Mouse (Mus musculus) heart, postnatal 14 days (tissue): Measurements from ENCODE around the gene Npm3. TPM values are rescaled to one million over a fixed set of nuclear protein-coding genes. Genes with fewer than 3 reads are reported as not detected.

Source experiments
- DNase-seq, 2 experiments: peaks; one replicate each; pipeline ENCODE4 v3.0.0; 2021 to 2022
- intact Hi-C: fragments of 180-260 bp; cut with DNase I; formaldehyde crosslinking; loops from one replicate; pipeline ENCODE4 v1.15.1; 2025
- long read RNA-seq, 2 experiments: library from polyadenylated mRNA; stranded (forward); transcript quantifications; one replicate each; pipeline ENCODE4 v2.0.0; 2021
- total RNA-seq, 2 experiments: library from RNA; stranded (reverse); gene quantifications; 2 replicates each; pipeline ENCODE4 v1.2.3; 2021

Npm3 gene
- 10 to 100 TPM; 13.0 to 18.9 TPM for total RNA-seq
- long read RNA-seq, experiment 1, partial matches to known transcripts, result 2 of 3 reads
- long read RNA-seq, experiment 1, other reads (novel, unspliced or antisense), result 0 of 3 reads
- long read RNA-seq, experiment 2, result 0 reads

- intact Hi-C loops, result loop anchor here (2.0 to 5.0 kb wide), 2 partner anchors 33 to 92 kb away; partner anchors contain the start of gene Mgea5
- peak; percentile 85 to 90 for DNase-seq
Measured at GRCm38 (mm10) chr19:45749243-45750043, at the start of gene Npm3. Npm3 (minus strand) TSS chr19:45749591.

GRCm38 (mm10) chr19:45796879-45797278, 47.5 kb upstream of the Npm3 start:
- DNase-seq, result no peak
- intact Hi-C loops, result no loop called here

GRCm38 (mm10) chr19:45796061-45796556, 46.7 kb upstream of the Npm3 start:
- intact Hi-C loops, result no loop called here
- DNase-seq, result no peak

- intact Hi-C loops, result no loop called here
- DNase-seq, result no peak
Measured at GRCm38 (mm10) chr19:45795406-45795944, 46.1 kb upstream of the Npm3 start.

DNA sequence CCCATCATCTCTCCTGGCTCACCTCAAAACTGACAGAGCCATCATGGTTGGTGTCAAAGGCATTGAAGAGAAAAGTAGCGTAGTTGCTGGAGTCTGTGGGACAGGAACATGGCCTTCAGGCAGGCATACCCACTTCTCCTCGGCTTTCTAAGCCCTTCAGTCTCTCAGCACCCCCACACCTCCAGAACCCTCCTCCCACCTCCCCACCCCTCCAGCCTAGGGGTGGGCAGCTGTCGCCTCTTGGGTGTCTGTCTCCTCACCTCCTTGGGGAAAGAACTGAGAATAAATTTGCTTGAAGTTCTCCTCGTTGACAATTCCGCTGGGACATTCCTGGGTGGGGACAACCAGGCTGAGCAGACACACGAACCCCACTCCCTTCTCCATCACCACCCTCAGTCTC, 45.3 kb upstream of the Npm3 start:
- intact Hi-C loops, result no loop called here

DNA sequence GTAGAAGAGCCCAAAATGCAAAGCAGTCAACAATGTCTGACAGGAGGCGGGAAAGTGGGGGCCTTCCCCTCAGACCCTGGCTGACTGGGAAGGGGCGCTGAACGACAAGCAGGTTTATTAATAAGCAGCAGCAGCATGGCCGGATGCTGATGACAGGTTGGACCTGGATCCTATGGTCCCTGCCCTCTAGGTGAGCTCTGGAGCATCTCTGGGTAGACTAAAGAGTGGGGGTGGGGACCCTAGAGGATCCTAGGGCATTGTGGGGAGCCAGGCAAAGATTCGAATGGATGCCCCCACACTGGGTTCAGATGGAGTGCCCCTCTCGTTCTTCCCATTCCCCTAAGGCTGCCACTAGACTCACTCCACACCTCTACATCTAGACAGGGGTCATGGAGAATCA, 43.0 kb upstream of the Npm3 start:
- DNase-seq, result no peak
- intact Hi-C loops, result no loop called here

More for the DNA sequence above, 45.3 kb upstream of the Npm3 start:
- DNase-seq, result no peak

DNA sequence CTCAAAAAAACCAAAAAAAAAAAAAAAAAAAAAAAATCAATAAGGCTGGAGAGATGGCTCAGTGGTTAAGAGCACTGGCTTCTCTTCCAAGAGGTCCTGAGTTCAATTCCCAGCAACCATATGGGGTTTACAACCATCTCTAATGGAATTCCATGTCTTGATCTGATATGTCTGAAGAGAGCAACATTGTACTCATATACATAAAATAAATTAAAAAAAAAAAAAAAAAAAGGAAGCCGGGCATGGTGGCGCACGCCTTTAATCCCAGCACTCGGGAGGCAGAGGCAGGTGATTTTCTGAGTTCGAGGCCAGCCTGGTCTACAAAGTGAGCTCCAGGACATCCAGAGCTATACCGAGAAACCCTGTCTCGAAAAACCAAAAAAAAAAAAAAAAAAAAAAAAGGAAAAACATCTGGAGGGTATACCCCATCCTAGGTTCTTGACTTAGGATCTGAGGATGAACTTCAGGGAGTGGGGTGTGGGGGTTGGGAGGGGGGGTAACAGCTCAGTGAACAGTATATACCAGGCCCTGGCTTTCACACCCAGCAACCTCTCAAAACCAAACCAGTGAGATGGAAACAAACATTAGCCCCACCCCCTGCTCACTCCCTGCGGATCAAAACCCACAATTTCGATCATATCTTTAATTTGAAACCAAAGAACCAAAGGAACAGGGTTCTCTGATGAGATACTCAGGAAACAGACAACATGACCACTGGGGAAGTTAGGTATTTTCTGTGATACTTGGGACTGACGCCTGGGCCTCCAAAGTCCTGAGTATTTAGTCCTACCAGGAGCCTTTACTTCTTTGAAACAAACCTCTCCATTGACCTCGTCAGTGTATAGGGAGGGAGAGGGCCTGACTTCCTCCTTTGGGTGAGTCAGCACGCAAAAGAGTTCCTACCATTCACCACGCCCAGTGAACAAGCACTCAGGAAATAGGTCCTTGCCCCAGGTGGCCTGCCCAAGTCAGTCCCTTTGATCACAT, 40.8 kb upstream of the Npm3 start:
- intact Hi-C loops, result no loop called here
- DNase-seq, result no peak

- no peak for DNase-seq
- intact Hi-C loops, result no loop called here
Measured at GRCm38 (mm10) chr19:45789365-45789764, 40.0 kb upstream of the Npm3 start.

- no peak for DNase-seq
- intact Hi-C loops, result no loop called here
Measured at GRCm38 (mm10) chr19:45788337-45788736, 38.9 kb upstream of the Npm3 start.

- intact Hi-C loops, result no loop called here
Measured at GRCm38 (mm10) chr19:45787450-45787849, 38.1 kb upstream of the Npm3 start.

GRCm38 (mm10) chr19:45785470-45785869, 36.1 kb upstream of the Npm3 start:
- intact Hi-C loops, result no loop called here
- no peak for DNase-seq

More at GRCm38 (mm10) chr19:45787450-45787849, 38.1 kb upstream of the Npm3 start:
- no peak for DNase-seq

DNA sequence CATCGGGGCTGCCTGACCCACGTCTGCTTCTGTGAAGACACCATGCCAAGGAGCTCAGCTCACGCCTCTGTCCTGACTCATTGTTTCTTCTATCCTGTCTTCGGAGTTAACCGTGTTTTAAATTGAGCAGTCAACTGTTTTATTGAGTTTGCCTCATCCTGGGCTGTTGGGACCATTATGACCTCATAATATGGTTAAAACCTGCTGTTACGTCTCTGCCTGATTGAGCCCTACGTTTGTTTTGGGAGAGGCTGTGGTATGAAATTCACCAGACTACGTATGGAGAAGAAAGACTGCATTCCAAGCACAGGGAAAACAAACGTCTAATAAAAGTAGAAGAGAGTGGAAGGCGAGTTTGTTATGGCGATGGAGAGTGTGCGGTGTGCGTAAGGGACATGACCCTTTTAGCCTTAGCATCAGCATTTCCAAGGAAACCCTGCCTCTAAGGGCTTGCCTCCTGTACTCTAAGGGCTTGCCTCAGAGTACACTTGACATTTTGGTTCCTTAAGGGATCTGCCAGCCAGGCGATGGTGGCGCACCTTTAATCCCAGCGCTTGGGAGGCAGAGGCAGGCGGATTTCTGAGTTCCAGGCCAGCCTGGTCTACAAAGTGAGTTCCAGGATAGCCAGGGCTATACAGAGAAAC, 34.7 kb upstream of the Npm3 start:
- DNase-seq, result no peak
- intact Hi-C loops, result loop anchor here (2.0 kb wide), 1 partner anchor 35 kb away; the partner anchor contains the start of gene Npm3

DNA sequence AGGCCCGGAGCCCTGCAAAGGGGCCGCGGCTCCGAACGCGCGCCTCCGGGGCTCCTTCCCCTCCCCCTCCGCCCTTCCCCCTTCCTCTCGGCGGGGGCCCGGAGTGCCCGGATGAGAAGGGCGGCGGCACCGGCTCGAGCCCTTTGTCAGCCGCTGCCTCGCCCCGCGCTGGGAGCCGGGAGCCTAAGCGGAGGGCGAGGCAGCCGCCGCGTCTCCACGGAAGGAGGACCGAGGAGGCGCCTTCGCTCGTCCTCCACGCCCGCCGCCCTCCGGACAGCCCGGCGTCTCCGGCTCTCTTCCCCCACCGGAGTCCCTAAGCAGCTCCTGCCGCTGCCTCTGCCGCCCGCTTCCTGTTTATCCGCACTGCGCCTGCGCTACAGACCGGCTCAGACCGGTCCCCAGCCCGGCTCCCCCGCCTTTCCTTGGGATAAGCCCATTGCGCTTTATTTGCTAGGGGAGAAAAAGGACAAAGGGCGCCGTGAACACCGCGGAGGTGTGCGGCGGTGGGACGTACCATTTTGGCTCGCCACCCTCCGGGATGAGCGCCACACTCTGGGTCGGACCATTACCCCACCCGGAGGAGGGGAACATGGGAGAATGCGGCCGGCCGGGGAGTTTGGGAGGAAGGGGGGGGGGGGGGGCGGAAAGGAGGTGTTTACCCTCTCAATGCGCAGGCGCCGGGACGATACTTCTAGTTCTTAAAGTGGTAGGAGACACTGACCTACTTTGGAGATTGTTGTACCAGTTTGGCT, 34.0 kb upstream of the Npm3 start, which contains the start of gene Mgea5:
Mgea5 (minus strand) TSS at position 657 of the 752 bp plus-strand sequence.
- DNase-seq, result peak; percentile 97 to 98
- intact Hi-C loops, result loop anchor here (2.0 kb wide), 1 partner anchor 35 kb away; the partner anchor contains the start of gene Npm3

DNA sequence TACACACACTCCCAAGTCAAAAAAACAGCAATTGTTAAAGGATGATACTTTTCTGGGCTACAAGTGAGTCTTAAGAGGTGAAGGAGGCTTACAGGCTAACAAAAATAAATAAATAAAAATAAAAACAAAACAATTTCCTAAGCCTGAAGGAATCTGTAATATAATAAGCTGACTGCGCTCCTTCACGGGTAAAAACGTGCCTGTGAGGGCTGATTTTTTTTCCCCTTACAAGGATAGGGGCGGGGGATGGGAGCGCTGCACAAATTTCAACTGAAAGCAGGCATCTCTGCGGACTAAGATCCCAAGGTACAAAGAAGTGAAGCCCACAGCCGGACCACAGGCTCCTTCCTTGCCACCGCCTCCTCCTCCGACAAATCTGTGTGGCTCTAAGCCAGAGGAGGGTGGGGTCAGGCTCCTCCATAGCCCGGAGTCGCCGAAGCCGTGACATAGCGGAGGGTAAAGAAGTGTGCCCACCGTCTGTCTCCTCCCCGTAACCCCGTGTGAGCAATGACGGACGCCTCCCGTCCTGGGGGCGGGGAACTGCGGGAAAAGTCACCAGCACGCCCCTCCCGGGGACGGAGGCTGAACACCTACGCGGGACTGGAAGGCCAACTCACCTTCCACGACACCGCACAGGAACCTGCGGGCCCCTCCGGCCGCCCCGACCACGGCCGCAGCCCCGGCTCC, 33.1 kb upstream of the Npm3 start:
- DNase-seq, result peak; percentile 71 to 81
- intact Hi-C loops, result loop anchor here (2.0 kb wide), 1 partner anchor 34 kb away; the partner anchor contains the start of gene Npm3

DNA sequence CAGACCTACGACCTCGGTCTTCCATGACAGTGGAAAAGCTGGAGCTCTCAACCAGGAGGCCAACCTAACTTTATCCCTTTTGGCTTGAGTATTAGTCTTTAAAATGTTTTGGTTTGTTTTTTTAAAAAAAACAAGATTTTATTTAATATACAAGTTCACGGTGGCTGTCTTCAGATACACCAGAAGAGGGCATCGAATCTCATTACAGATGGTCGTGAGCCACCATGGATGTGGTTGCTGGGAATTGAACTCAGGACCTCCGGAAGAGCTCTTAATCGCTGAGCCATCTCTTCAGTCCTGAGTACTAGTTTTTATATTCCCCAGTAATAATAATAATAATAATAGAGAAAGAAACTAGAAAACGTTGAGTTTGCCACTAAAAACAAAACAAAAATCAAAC, 32.3 kb upstream of the Npm3 start:
- no peak for DNase-seq
- intact Hi-C loops, result loop anchor here (2.0 kb wide), 1 partner anchor 33 kb away; the partner anchor contains the start of gene Npm3

DNA sequence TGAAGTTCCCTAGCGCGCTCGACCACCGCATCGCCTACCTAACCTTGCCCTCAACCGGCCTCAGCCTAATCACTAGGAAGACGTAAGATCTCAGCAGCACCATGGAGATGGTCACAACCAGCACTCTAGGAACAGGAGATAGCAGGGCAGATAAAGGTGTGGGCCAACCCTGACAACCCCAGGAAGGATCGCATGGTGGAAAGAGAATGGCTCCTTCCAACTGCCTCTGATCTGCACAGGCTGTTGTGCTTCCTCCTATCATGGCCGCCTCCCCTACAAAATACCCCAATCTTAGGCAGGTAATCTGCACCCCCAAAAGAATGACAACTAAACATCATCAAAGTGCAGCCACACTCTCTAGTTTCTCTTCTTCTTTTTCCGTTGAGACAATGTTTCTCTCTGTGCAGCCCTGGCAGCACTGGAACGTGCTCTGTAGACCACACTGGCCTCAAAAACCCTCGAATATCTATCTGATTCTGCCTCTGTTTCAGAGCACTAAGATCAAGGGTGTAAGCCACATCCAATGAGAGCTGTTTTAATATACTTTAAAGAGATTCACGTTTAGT, 31.0 kb upstream of the Npm3 start:
- no peak for DNase-seq
- intact Hi-C loops, result no loop called here

- DNase-seq, result no peak
- intact Hi-C loops, result no loop called here
Measured at GRCm38 (mm10) chr19:45775486-45775885, 26.1 kb upstream of the Npm3 start.

- intact Hi-C loops, result no loop called here
- no peak for DNase-seq
Measured at GRCm38 (mm10) chr19:45771501-45771900, 22.1 kb upstream of the Npm3 start.
